Comparison of ENCODE assay signal across 12 mouse cellular contexts in genomic region chr9:122846156-122846555, GRCm38 (mm10). TPM values are rescaled to one million over a fixed set of nuclear protein-coding genes. Genes with fewer than 3 reads are reported as not detected.
DNase-seq lines count a peak whose midpoint lies in the region; ATAC-seq and TF ChIP-seq lines count a peak whose summit lies in the region.
"Had no signal": no experiment of that assay in that cellular context is flagged by ENCODE, and none has a peak within 500 bp of the region (broad histone marks: within the 10 kb centered on the region; RNA-seq: fewer than 3 reads in every experiment).

No protein-coding gene starts in this region.

- no peak overlapping the region for H3K9ac ChIP-seq in forebrain, embryonic 16.5 days (replicated peaks; ENCODE audit: low read depth, low read length)

- DNase-seq in left cerebral cortex, adult 11 months (ENCODE audit: low spot score): peak; percentile 31
- no peak for DNase-seq in left cerebral cortex, adult 2 months (ENCODE audit: extremely low spot score in 1 of 2, low spot score in 2 of 2)
- peak; percentile 44 to 64 for DNase-seq in heart, postnatal 36 days
- DNase-seq in lung, postnatal 14 days: peak; percentile 23
- DNase-seq in B cell, adult 2 months: no peak
- no peak for DNase-seq in natural killer cell, adult 2 months (ENCODE audit: low spot score in 2 of 2)
- DNase-seq: gastrocnemius, adult 2 months had no signal

- peaks cover 23% of the 10 kb centered on the region for H3K36me3 ChIP-seq in forebrain, embryonic 16.5 days (ENCODE audit: control insufficient read depth, insufficient read depth)

- H3K9me3 ChIP-seq in forebrain, embryonic 16.5 days (ENCODE audit: control insufficient read depth, low read length): no peaks in the 10 kb centered on the region

- intact Hi-C loops in left cerebral cortex, adult 2 months (cut with DNase I): no loop called here
- intact Hi-C loops in heart, postnatal 36 days (cut with DNase I): no loop called here

- TF ChIP-seq CTCF in left cerebral cortex, adult 2 months (IDR thresholded peaks at IDR 0.05): no peak

- H3K27ac ChIP-seq in left cerebral cortex, adult 2 months: no peak overlapping the region; the same call in 1 of the 2 replicates
- no peak overlapping the region for H3K27ac ChIP-seq in forebrain, embryonic 16.5 days (ENCODE audit: low read length)
- H3K27ac ChIP-seq: gastrocnemius, adult 2 months; kidney, postnatal 0 days had no signal

- H3K4me2 ChIP-seq in forebrain, embryonic 16.5 days (ENCODE audit: low read length): no peak overlapping the region

- no peak overlapping the region for H3K4me3 ChIP-seq in left cerebral cortex, adult 2 months
- no peak overlapping the region for H3K4me3 ChIP-seq in forebrain, embryonic 16.5 days (replicated peaks; ENCODE audit: low read length)
- H3K4me3 ChIP-seq: gastrocnemius, adult 2 months had no signal

- peak; percentile 85 for ATAC-seq in forebrain, embryonic 16.5 days
- ATAC-seq: Patski had no signal

- no peaks in the 10 kb centered on the region for H3K27me3 ChIP-seq in forebrain, embryonic 16.5 days (replicated peaks; ENCODE audit: control insufficient read depth, insufficient read depth, low read length)
- H3K27me3 ChIP-seq: Patski had no signal

- peaks cover 7% of the 10 kb centered on the region for H3K4me1 ChIP-seq in forebrain, embryonic 16.5 days (replicated peaks; ENCODE audit: control insufficient read depth, insufficient read depth, low read length)

RNA-seq across cellular contexts. Expression of gene Gm35549, which starts 2.3 kb away (rescaled TPM):
- not detected for total RNA-seq in left cerebral cortex, adult 2 months (2021)
- 0.99 TPM in 1 of 2 replicates, not detected in the other for polyA plus RNA-seq in forebrain, embryonic 16.5 days (2015; fragmentation: Nextera tagmentation; extraction: Ambion mirVana)
- total RNA-seq in heart, postnatal 36 days (2021): not detected
- total RNA-seq: common myeloid progenitor, adult 5-6 weeks; gastrocnemius, adult 2 months; megakaryocyte, adult 5-6 weeks had no signal

RNA-seq across cellular contexts. Expression of gene Zfp445, which starts 19.6 kb away (rescaled TPM):
- 100 to 1,000 TPM; 169 to 173 TPM for total RNA-seq in left cerebral cortex, adult 2 months (2021)
- polyA plus RNA-seq in forebrain, embryonic 16.5 days (2015; fragmentation: Nextera tagmentation; extraction: Ambion mirVana): 132 and 142 TPM in 2 replicates
- 10 to 100 TPM; 81.3 to 84.5 TPM for total RNA-seq in heart, postnatal 36 days (2021)

RNA-seq across cellular contexts. Expression of gene Zkscan7, which starts 39.3 kb away (rescaled TPM):
- total RNA-seq in left cerebral cortex, adult 2 months (2021): 1 to 10 TPM; 5.0 to 5.8 TPM
- 3.2 and 5.8 TPM in 2 replicates for polyA plus RNA-seq in forebrain, embryonic 16.5 days (2015; fragmentation: Nextera tagmentation; extraction: Ambion mirVana)
- total RNA-seq in heart, postnatal 36 days (2021): 1 to 10 TPM; 6.3 to 6.6 TPM

RNA-seq across cellular contexts. Expression of gene Tcaim, which starts 40.8 kb away (rescaled TPM):
- 10 to 100 TPM; 17.4 to 17.8 TPM for total RNA-seq in left cerebral cortex, adult 2 months (2021)
- 7.8 and 9.3 TPM in 2 replicates for polyA plus RNA-seq in forebrain, embryonic 16.5 days (2015; fragmentation: Nextera tagmentation; extraction: Ambion mirVana)
- total RNA-seq in heart, postnatal 36 days (2021): 10 to 100 TPM; 50.0 to 58.1 TPM

Comparison
In these comparisons a context has a peak if more than half of its experiments do, and no peak if none do; other contexts are left out.
1. DNase-seq: peak in left cerebral cortex, adult 11 months (single experiment), heart, postnatal 36 days (2 of 2) and lung, postnatal 14 days (single experiment); none in left cerebral cortex, adult 2 months (0 of 2), B cell, adult 2 months (0 of 2) and natural killer cell, adult 2 months (0 of 2).